Mouse (Mus musculus): ENCODE results near the gene Pla2g12a. TPM values are rescaled to one million over a fixed set of nuclear protein-coding genes. Genes with fewer than 3 reads are reported as not detected.

Pla2g12a gene
- polyA plus RNA-seq, 1 experiment, result not detected

DNA sequence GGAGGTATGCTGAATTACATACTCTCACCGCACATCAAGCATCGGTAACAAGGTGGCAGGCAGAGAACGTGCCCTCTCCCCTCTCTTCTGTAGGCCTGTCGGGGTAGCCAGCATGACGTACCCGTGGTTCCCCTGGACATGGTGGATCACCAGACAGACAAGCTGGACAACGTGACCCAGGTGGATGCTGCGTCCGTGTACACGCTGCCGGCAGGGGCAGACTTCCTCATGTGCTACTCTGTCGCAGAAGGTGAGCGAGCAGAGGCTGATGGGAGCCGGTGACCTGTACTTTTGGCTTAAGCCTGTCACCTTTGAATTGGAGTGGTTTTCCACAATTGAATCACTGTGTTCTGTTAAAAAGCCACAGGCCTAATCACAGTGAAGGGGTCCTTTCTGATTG is 33.6 kb downstream of the Pla2g12a start:
- no peak overlapping the region for H3K4me3 ChIP-seq (ENCODE audit: insufficient read depth, low read depth, low read length)
- WGBS, result 94% methylated on average over 14 of the region's 14 CpGs
- H3K4me1 ChIP-seq (ENCODE audit: control insufficient read depth, insufficient read depth, low read length), result no peaks in the 10 kb centered on the region
- TF ChIP-seq CTCF (IDR thresholded peaks at IDR 0.05; ENCODE audit: insufficient read depth, low read depth, low read length) (no peak), POLR2A (IDR thresholded peaks at IDR 0.05; ENCODE audit: insufficient read depth, low read depth, low read length) (no peak)
- no peak overlapping the region for H3K27ac ChIP-seq (ENCODE audit: insufficient read depth, low read depth, low read length)

- H3K4me3 ChIP-seq (ENCODE audit: insufficient read depth, low read depth, low read length), result no peak overlapping the region
- WGBS, result 88% methylated on average over 13 of the region's 13 CpGs
- no peak for TF ChIP-seq CTCF (IDR thresholded peaks at IDR 0.05; ENCODE audit: insufficient read depth, low read depth, low read length)
- TF ChIP-seq POLR2A (IDR thresholded peaks at IDR 0.05; ENCODE audit: insufficient read depth, low read depth, low read length), result no peak
- H3K4me1 ChIP-seq (ENCODE audit: control insufficient read depth, insufficient read depth, low read length), result no peaks in the 10 kb centered on the region
- H3K27ac ChIP-seq (ENCODE audit: insufficient read depth, low read depth, low read length), result no peak overlapping the region
These were observed 34.8 kb downstream of the Pla2g12a start for GRCm38 (mm10) chr3:129913241-129913640.

- 84% methylated on average over 3 of the region's 3 CpGs for WGBS
- no peaks in the 10 kb centered on the region for H3K4me1 ChIP-seq (ENCODE audit: control insufficient read depth, insufficient read depth, low read length)
These were observed 39.0 kb downstream of the Pla2g12a start for GRCm38 (mm10) chr3:129917424-129917823.

GRCm38 (mm10) chr3:129918434-129918833 is 40.0 kb downstream of the Pla2g12a start:
- 13% methylated on average over 13 of the region's 13 CpGs for WGBS
- TF ChIP-seq CTCF (IDR thresholded peaks at IDR 0.05; ENCODE audit: insufficient read depth, low read depth, low read length) (peak; percentile 66), POLR2A (IDR thresholded peaks at IDR 0.05; ENCODE audit: insufficient read depth, low read depth, low read length) (no peak)
- no peak overlapping the region for H3K4me3 ChIP-seq (ENCODE audit: insufficient read depth, low read depth, low read length)
- no peak overlapping the region for H3K27ac ChIP-seq (ENCODE audit: insufficient read depth, low read depth, low read length)
- no peaks in the 10 kb centered on the region for H3K4me1 ChIP-seq (ENCODE audit: control insufficient read depth, insufficient read depth, low read length)

More at GRCm38 (mm10) chr3:129917424-129917823, 39.0 kb downstream of the Pla2g12a start:
- no peak for TF ChIP-seq CTCF (IDR thresholded peaks at IDR 0.05; ENCODE audit: insufficient read depth, low read depth, low read length)
- TF ChIP-seq POLR2A (IDR thresholded peaks at IDR 0.05; ENCODE audit: insufficient read depth, low read depth, low read length), result no peak
- Histone ChIP-seq H3K27ac (ENCODE audit: insufficient read depth, low read depth, low read length) (no peak overlapping the region), H3K4me3 (ENCODE audit: insufficient read depth, low read depth, low read length) (no peak overlapping the region)

DNA sequence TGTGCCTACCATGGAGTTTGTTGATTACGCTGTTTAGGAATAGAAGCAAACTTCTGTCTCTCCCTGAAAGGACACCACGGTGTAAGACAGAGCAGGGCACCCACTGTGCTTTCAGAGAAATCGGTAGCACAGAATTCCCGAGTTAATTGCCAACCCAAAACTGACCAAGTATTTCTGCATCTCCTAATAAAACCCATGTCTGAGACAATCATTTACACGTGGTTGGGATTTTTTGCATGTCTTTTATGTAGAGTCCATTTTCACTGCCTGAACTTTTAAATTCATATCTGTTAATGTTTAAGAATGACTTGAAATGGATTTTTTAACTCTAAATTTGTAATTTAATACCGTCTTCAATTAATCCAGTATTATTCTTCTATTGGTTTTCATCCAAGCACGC is 45.2 kb downstream of the Pla2g12a start:
- TF ChIP-seq POLR2A (IDR thresholded peaks at IDR 0.05; ENCODE audit: insufficient read depth, low read depth, low read length), result no peak
- WGBS, result 95% methylated on average over 7 of the region's 7 CpGs
- H3K4me3 ChIP-seq (ENCODE audit: insufficient read depth, low read depth, low read length), result no peak overlapping the region
- no peaks in the 10 kb centered on the region for H3K4me1 ChIP-seq (ENCODE audit: control insufficient read depth, insufficient read depth, low read length)
- H3K27ac ChIP-seq (ENCODE audit: insufficient read depth, low read depth, low read length), result no peak overlapping the region

DNA sequence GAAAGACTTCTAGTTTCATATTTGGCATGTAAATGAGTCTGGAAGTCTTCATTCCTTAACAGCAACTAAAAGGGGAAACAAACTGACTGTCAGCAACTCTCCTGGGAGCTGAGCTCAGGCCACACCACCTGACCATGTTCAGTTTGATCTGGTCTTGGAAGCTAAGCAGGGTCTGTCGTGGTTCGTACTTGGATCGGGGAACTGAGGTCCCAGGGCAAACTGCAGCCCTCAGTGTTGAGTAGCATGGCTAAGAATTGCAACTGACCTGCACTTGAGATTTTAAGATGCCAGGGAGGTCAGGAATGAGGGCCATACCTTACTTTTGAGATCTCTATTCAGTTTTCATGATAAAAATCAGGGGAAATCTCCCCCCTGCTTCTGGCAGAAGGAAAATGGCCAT is 47.5 kb downstream of the Pla2g12a start:
- H3K4me1 ChIP-seq (ENCODE audit: control insufficient read depth, insufficient read depth, low read length), result no peaks in the 10 kb centered on the region
- no peak overlapping the region for H3K4me3 ChIP-seq (ENCODE audit: insufficient read depth, low read depth, low read length)
- no peak overlapping the region for H3K27ac ChIP-seq (ENCODE audit: insufficient read depth, low read depth, low read length)
- WGBS, result 93% methylated on average over 3 of the region's 3 CpGs
- no peak for TF ChIP-seq POLR2A (IDR thresholded peaks at IDR 0.05; ENCODE audit: insufficient read depth, low read depth, low read length)
- TF ChIP-seq CTCF (IDR thresholded peaks at IDR 0.05; ENCODE audit: insufficient read depth, low read depth, low read length), result no peak

DNA sequence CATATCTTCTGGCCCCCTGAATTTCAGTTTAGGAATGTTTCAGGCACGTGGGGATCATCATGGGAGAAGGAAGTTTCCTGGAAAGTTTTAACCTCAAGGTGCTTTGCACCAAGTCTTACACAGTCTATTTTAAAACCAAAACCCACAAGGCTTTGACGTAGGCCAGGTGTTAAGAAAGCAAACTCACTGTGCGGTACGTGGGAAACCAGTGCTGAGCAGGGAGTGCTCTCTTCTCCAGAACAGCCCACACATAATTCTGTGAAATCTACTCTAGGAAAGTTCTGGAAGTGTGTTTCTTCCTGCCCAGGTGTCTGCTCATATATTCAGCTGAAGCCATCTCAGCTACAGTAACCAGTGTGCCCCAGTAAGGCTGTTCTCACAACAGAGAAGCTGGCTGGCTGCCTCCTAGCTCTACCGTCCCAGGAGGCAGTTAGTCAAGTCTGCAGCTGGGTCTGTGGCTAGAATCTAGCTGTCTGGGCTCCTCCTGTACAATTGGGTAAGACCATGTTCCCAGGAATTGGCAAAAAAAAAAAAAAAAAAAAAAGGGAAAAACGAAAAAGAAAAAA is 51.9 kb downstream of the Pla2g12a start:
- no peak for TF ChIP-seq POLR2A (IDR thresholded peaks at IDR 0.05; ENCODE audit: insufficient read depth, low read depth, low read length)
- no peak for TF ChIP-seq CTCF (IDR thresholded peaks at IDR 0.05; ENCODE audit: insufficient read depth, low read depth, low read length)
- Histone ChIP-seq H3K27ac (ENCODE audit: insufficient read depth, low read depth, low read length) (no peak overlapping the region), H3K4me1 (ENCODE audit: control insufficient read depth, insufficient read depth, low read length) (peaks cover 3% of the 10 kb centered on the region; the same call in 1 of the 2 replicates), H3K4me3 (ENCODE audit: insufficient read depth, low read depth, low read length) (no peak overlapping the region)
- 62% methylated on average over 6 of the region's 6 CpGs for WGBS

DNA sequence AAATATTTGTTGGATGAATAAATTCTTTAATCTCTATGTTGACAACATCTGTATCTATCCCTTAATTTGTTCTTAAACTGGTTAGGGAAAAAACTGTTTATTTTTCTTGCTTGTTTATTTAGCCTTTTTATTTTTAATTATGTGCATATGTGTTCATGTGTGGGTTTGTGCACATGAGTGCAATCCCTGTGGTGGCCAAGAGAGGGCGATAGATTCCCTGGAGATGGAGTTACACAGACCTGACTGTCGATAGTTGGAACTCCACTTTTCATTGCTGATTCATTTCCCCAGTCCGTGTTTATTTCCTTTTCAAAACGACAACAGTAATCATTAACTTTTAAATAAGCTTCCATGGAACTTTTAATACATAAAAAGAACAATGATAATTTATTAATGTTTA is 54.0 kb downstream of the Pla2g12a start:
- WGBS, result 41% methylated on average over 4 of the region's 4 CpGs
- Histone ChIP-seq H3K4me3 (ENCODE audit: insufficient read depth, low read depth, low read length) (no peak overlapping the region), H3K27ac (ENCODE audit: insufficient read depth, low read depth, low read length) (no peak overlapping the region), H3K4me1 (ENCODE audit: control insufficient read depth, insufficient read depth, low read length) (peaks cover 7% of the 10 kb centered on the region)
- TF ChIP-seq CTCF (IDR thresholded peaks at IDR 0.05; ENCODE audit: insufficient read depth, low read depth, low read length) (no peak), POLR2A (IDR thresholded peaks at IDR 0.05; ENCODE audit: insufficient read depth, low read depth, low read length) (no peak)

DNA sequence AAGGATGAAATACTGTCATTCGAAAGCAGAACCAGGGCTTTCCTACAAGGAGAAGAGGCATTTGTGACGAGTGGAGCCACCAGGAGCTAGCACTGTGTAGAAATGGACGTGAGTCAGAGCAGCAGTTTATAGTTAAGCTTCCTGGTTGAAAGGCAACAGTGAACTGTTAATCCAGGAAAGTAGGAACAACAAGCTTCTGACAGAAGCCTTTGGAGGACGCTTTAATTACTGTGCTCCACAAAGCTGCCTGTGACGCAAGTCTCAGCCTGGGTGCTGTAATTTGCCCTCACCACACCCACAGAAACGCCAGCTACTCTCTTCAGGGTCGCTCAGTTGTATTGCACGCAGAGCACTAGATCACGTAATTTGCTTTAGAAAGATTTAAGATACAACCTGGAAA is 58.2 kb downstream of the Pla2g12a start:
- H3K27ac ChIP-seq (ENCODE audit: insufficient read depth, low read depth, low read length), result peak overlapping the region; percentile 83
- H3K4me3 ChIP-seq (ENCODE audit: insufficient read depth, low read depth, low read length), result no peak overlapping the region
- TF ChIP-seq POLR2A (IDR thresholded peaks at IDR 0.05; ENCODE audit: insufficient read depth, low read depth, low read length) (no peak), CTCF (IDR thresholded peaks at IDR 0.05; ENCODE audit: insufficient read depth, low read depth, low read length) (no peak)
- peaks cover 9% of the 10 kb centered on the region for H3K4me1 ChIP-seq (ENCODE audit: control insufficient read depth, insufficient read depth, low read length)
- 9% methylated on average over 9 of the region's 9 CpGs for WGBS

GRCm38 (mm10) chr3:129937848-129938247 is 59.4 kb downstream of the Pla2g12a start:
- H3K4me1 ChIP-seq (ENCODE audit: control insufficient read depth, insufficient read depth, low read length), result peaks cover 9% of the 10 kb centered on the region
- no peak overlapping the region for H3K4me3 ChIP-seq (ENCODE audit: insufficient read depth, low read depth, low read length)
- H3K27ac ChIP-seq (ENCODE audit: insufficient read depth, low read depth, low read length), result peak overlapping the region; percentile 61; the same call in 1 of the 2 replicates
- TF ChIP-seq CTCF (IDR thresholded peaks at IDR 0.05; ENCODE audit: insufficient read depth, low read depth, low read length), result no peak
- TF ChIP-seq POLR2A (IDR thresholded peaks at IDR 0.05; ENCODE audit: insufficient read depth, low read depth, low read length), result no peak
- WGBS, result 53% methylated on average over 3 of the region's 3 CpGs
